Mouse (Mus musculus) brain, embryonic 14.5 days (tissue): Measurements from ENCODE around the gene Adgra3.

ENCODE experiments used
- CTCF ChIP-seq: fragments of 200-500 bp; IDR thresholded peaks from 2 replicates; pipeline ENCODE4 v1.5.1; 2012; ENCODE audit warnings: inconsistent platforms, mild to moderate bottlenecking, moderate library complexity, borderline replicate concordance; ENCODE audit not compliant: insufficient read depth, insufficient read length; ENCODE audit errors: extremely low read depth
- POLR2A ChIP-seq: fragments of 200-500 bp; IDR thresholded peaks from 2 replicates; pipeline ENCODE4 v1.6.1; 2012; ENCODE audit warnings: mild to moderate bottlenecking, inconsistent platforms, borderline replicate concordance; ENCODE audit not compliant: poor library complexity, insufficient read depth, insufficient read length, severe bottlenecking; ENCODE audit errors: extremely low read depth

DNA sequence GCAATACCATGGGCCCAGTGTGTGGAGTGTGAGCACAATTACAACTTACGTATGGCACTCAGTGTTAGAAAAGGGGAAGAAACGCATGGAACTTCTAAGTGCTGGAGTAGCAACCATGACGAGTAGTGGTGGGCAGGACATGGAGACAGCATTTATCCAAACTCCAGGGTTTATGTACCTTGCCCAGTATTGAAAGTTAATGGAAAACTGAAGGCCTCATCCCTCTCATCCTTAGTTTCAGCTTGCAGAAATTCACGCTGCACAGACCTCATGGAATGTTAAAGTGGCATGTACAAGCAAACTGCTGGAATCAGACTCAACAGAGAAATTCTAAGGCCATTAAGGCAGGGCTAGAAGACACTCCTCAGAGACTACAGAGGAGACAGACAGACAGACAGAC is 84.6 kb downstream of the Adgra3 start:
- TF ChIP-seq CTCF (no peak), POLR2A (no peak)
